Mouse (Mus musculus): ENCODE results near the gene Ergic1.

DNA sequence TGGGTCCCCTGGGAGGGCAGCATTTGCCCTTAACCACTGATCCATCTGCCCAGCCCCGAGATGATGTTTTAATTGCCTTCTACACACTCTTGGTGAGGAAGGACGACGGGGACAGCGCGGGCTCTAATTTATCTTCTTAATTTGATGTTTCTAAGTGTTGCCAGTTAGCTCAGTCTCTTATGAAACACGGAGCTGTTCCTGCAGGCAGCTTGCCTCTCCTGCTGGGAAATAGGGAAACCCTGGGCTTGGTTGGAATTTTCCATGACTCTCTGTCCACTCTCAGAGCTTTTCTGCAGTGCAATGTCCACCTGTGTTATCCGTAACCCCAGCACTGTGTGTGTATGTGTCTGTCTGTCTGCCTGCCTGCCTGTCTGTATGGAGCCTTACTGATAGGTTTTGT lies 132.1 kb downstream of the Ergic1 start:
- TF ChIP-seq CTCF (IDR thresholded peaks at IDR 0.05; ENCODE audit: control insufficient read depth, insufficient read depth, insufficient read length) (no peak), MYOG (IDR thresholded peaks at IDR 0.05; ENCODE audit: control insufficient read depth, extremely low read depth, insufficient read length) (no peak), MAX (IDR thresholded peaks at IDR 0.05) (no peak), USF1 (IDR thresholded peaks at IDR 0.05; ENCODE audit: low read depth) (no peak), CEBPB (IDR thresholded peaks at IDR 0.05; ENCODE audit: low read depth) (no peak)
